Mouse (Mus musculus) E14TG2a.4 (cell line): ENCODE measurements at regions not wholly inside any gene's neighbourhood (a gene's known extent, or its start where the extent isn't known, plus 50 kb on each side); places are given as distances from the start of the nearest gene placed in this dataset.

Experiments
- CTCF ChIP-seq: conservative IDR thresholded peaks from 2 replicates; pipeline ENCODE4 v1.5.1; 2014; ENCODE audit warnings: low read length
- NANOG ChIP-seq: IDR thresholded peaks from 2 replicates; pipeline ENCODE4 v1.6.1; 2014; ENCODE audit warnings: borderline replicate concordance, low read length, mixed read lengths
- POU5F1 ChIP-seq: IDR thresholded peaks from 2 replicates; pipeline ENCODE4 v1.6.1; 2014; ENCODE audit warnings: low read length, borderline replicate concordance

DNA sequence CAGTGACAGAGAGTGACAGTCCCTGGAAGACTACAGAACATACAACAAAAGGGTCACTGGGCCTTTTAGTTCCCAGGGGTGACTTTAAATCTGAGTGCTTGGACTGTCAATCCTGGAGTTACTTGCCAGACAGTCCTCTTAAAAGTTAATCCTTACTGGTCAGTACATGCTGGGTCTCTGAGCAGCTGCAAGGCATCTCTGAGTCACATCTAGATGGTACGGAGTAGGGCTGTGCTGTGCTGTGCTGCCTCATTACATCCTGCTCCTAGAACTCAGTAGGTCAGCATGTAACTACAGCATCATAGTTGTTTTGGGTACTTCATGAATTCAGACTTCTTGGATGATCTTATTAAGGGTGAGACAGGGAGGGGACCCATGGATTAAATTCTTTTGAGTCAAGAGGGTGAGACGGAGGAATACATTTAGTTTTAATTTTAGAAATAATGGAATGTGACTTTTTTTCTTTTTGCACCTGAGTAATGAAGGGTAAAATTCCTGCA, 220.8 kb downstream of the 1700064H15Rik start:
- TF ChIP-seq CTCF (no peak), POU5F1 (no peak), NANOG (no peak)
